Mouse (Mus musculus) MN1 (cell line): ENCODE results near the gene Spata7.
A peak's percentile ranks its signal among the peaks of the same experiment; 100 is the strongest.

Experiments used
- DNase-seq: peaks from one replicate; pipeline ENCODE4 v3.0.0-alpha.2; 2016; ENCODE audit warnings: low spot score

Spata7 gene

GRCm38 (mm10) chr12:98673879-98674278 lies 45.9 kb downstream of the Spata7 start:
- DNase-seq, result no peak

- peak; percentile 51 for DNase-seq
Measured at GRCm38 (mm10) chr12:98674627-98675143, 46.7 kb downstream of the Spata7 start.

- DNase-seq, result no peak
Measured at GRCm38 (mm10) chr12:98676861-98677260, 48.9 kb downstream of the Spata7 start.

- DNase-seq, result no peak
Measured at GRCm38 (mm10) chr12:98677336-98677735, 49.4 kb downstream of the Spata7 start.

- no peak for DNase-seq
Measured at GRCm38 (mm10) chr12:98679906-98680305, 51.9 kb downstream of the Spata7 start.

- no peak for DNase-seq
Measured at GRCm38 (mm10) chr12:98682196-98682595, 54.2 kb downstream of the Spata7 start.

- DNase-seq, result no peak
Measured at GRCm38 (mm10) chr12:98683171-98683570, 55.2 kb downstream of the Spata7 start.

GRCm38 (mm10) chr12:98683574-98683973 lies 55.6 kb downstream of the Spata7 start:
- DNase-seq, result no peak

GRCm38 (mm10) chr12:98690230-98690629 lies 62.3 kb downstream of the Spata7 start:
- no peak for DNase-seq

- DNase-seq, result no peak
Measured at GRCm38 (mm10) chr12:98697202-98697601, 69.2 kb downstream of the Spata7 start.

- no peak for DNase-seq
Measured at GRCm38 (mm10) chr12:98701564-98701963, 73.6 kb downstream of the Spata7 start.

GRCm38 (mm10) chr12:98703554-98703953 lies 75.6 kb downstream of the Spata7 start:
- no peak for DNase-seq

- DNase-seq, result no peak
Measured at GRCm38 (mm10) chr12:98703961-98704360, 76.0 kb downstream of the Spata7 start.

GRCm38 (mm10) chr12:98712819-98713218 lies 84.9 kb downstream of the Spata7 start:
- no peak for DNase-seq

- no peak for DNase-seq
Measured at GRCm38 (mm10) chr12:98713621-98714103, 85.7 kb downstream of the Spata7 start.

GRCm38 (mm10) chr12:98714757-98715156 lies 86.8 kb downstream of the Spata7 start:
- DNase-seq, result no peak

GRCm38 (mm10) chr12:98716142-98716541 lies 88.2 kb downstream of the Spata7 start:
- no peak for DNase-seq
